Mouse (Mus musculus) cerebellum, adult 8-10 months (tissue): ENCODE measurements around the gene Sema4b.
A peak's percentile ranks its signal among the peaks of the same experiment; 100 is the strongest.

Experiments
- DNase-seq: peaks from one replicate; pipeline ENCODE4 v3.0.0; 2022

Sema4b gene

GRCm38 (mm10) chr7:80178037-80178729 is 8.5 kb upstream of the Sema4b start:
- DNase-seq, result no peak

- no peak for DNase-seq
Measured at GRCm38 (mm10) chr7:80179327-80179726, 7.3 kb upstream of the Sema4b start.

- no peak for DNase-seq
Measured at GRCm38 (mm10) chr7:80179790-80180189, 6.9 kb upstream of the Sema4b start.

- no peak for DNase-seq
Measured at GRCm38 (mm10) chr7:80180202-80180601, 6.4 kb upstream of the Sema4b start.

GRCm38 (mm10) chr7:80181078-80181477 is 5.6 kb upstream of the Sema4b start:
- no peak for DNase-seq

- no peak for DNase-seq
Measured at GRCm38 (mm10) chr7:80182139-80182538, 4.5 kb upstream of the Sema4b start.

GRCm38 (mm10) chr7:80183466-80183865 is 3.2 kb upstream of the Sema4b start:
- no peak for DNase-seq

GRCm38 (mm10) chr7:80183969-80184368 is 2.7 kb upstream of the Sema4b start:
- no peak for DNase-seq

GRCm38 (mm10) chr7:80184551-80184950 is 2.1 kb upstream of the Sema4b start:
- no peak for DNase-seq

- DNase-seq, result no peak
Measured at GRCm38 (mm10) chr7:80184968-80185367, 1.7 kb upstream of the Sema4b start.

- DNase-seq, result no peak
Measured at GRCm38 (mm10) chr7:80186021-80186420, 620 bp upstream of the Sema4b start.

- DNase-seq, result no peak
Measured at GRCm38 (mm10) chr7:80187501-80187900, 860 bp downstream of the Sema4b start.

- DNase-seq, result no peak
Measured at GRCm38 (mm10) chr7:80188579-80189125, 2.0 kb downstream of the Sema4b start.

- DNase-seq, result no peak
Measured at GRCm38 (mm10) chr7:80189147-80189933, 2.7 kb downstream of the Sema4b start.

GRCm38 (mm10) chr7:80191455-80191854 is 4.8 kb downstream of the Sema4b start:
- DNase-seq, result no peak

- DNase-seq, result no peak
Measured at GRCm38 (mm10) chr7:80192226-80193061, 5.8 kb downstream of the Sema4b start.

GRCm38 (mm10) chr7:80193941-80194739 is 7.5 kb downstream of the Sema4b start:
- no peak for DNase-seq

- DNase-seq, result no peak
Measured at GRCm38 (mm10) chr7:80195146-80195545, 8.5 kb downstream of the Sema4b start.

- no peak for DNase-seq
Measured at GRCm38 (mm10) chr7:80195576-80196263, 9.1 kb downstream of the Sema4b start.

GRCm38 (mm10) chr7:80197371-80197770 is 10.7 kb downstream of the Sema4b start:
- no peak for DNase-seq

- DNase-seq, result peak; percentile 71
Measured at GRCm38 (mm10) chr7:80197941-80198778, 11.5 kb downstream of the Sema4b start.
